Mouse (Mus musculus): Measurements from ENCODE around the gene Lss.

Gene Lss

GRCm38 (mm10) chr10:76569996-76570685, 38.8 kb downstream of the Lss start:
- DNase-seq, result no peak

- DNase-seq, result no peak
Measured at GRCm38 (mm10) chr10:76571070-76571469, 39.7 kb downstream of the Lss start.

GRCm38 (mm10) chr10:76572151-76572550, 40.8 kb downstream of the Lss start:
- no peak for DNase-seq

GRCm38 (mm10) chr10:76575374-76575773, 44.0 kb downstream of the Lss start, which contains the start of gene Ftcd:
Gene Ftcd (plus strand): TSS chr10:76575648.
- DNase-seq, result no peak

GRCm38 (mm10) chr10:76576920-76577319, 45.5 kb downstream of the Lss start:
- no peak for DNase-seq

GRCm38 (mm10) chr10:76584138-76584537, 52.8 kb downstream of the Lss start:
- DNase-seq, result no peak

- no peak for DNase-seq
Measured at GRCm38 (mm10) chr10:76586190-76586589, 54.8 kb downstream of the Lss start.

GRCm38 (mm10) chr10:76590197-76590596, 58.8 kb downstream of the Lss start:
- DNase-seq, result no peak

- DNase-seq, result no peak
Measured at GRCm38 (mm10) chr10:76596338-76596737, 65.0 kb downstream of the Lss start.

GRCm38 (mm10) chr10:76602690-76603089, 71.3 kb downstream of the Lss start:
- DNase-seq, result no peak
